Mouse (Mus musculus): ENCODE results near the gene Cdca7l.
"Not testable (repeated sequence)": the region's sequence is repeated elsewhere in the genome, so short reads cannot be mapped to it uniquely, and the experiment has no call there.

DNA sequence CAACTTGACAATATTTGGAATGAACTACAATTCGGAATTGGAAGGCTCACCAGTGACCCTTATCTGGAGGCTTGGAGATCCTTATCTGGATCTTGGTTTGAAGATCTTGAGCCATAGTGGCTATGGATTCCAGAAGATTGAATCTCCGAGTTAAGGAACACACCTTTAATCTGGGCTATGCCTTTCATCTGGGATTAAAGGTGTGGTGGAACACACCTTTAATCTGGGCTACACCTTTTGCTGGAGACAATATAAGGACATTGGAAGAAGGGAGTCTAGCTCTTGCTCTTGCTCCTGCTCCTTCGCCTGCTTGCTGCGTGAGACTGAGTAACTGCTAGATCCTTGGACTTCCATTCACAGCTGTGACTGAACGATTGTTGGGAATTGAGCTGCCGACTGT is at the start of gene Cdca7l:
- not testable (repeated sequence) for TF ChIP-seq MAX (IDR thresholded peaks at IDR 0.05; ENCODE audit: low read length); POLR2AphosphoS2 (IDR thresholded peaks at IDR 0.05; ENCODE audit: low read depth, low read length)
